Mouse (Mus musculus): ENCODE measurements around the gene Dnajb6. TPM values are rescaled to one million over a fixed set of nuclear protein-coding genes. Genes with fewer than 3 reads are reported as not detected.

Gene Dnajb6
- total RNA-seq, 2 experiments from 2014 or later = 157 to 169 TPM

DNA sequence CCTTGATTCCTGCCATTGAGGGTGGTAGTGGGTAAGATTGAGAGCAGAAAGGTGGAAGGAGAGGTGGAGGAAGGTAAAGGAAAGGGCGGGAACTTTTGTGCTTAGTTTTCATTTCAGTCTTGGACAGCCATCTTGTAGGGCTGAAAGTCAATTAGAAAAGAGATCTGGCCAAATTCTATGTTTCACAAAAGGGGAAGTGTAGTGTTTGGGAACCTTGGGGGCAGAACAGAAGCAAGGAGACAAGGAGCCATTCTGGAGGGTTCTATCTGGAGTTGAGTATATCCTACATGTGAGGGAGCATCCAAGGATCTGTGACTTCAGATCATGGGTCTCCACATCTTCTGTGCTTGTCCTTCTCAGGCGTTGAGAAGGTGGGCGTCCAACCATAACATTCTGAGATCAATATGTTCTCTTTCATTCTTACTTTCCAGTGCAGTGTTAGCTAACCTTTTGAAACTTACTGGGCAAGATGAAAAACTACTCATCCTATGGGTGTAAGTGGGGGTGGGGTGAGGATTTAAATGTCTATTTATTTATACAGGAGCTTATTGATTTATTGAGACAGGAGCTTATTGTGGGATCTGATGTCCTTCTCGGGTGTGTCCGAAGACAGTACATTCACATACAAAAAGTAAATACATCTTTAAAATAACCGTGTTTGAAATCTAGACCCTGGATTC, 517 bp upstream of the Dnajb6 start:
- Histone ChIP-seq H3K4me3 (peak overlapping the region; percentile 71), H3K27ac (peak overlapping the region; percentile 97)
- no peak for DNase-seq (ENCODE audit: extremely low spot score in 1 of 2, low spot score in 2 of 2)
- intact Hi-C loops (cut with DNase I) = loop anchor here (1.0 kb wide), 1 partner anchor 166 kb away; the partner anchor contains the start of gene Ube3c
- no peak for TF ChIP-seq CTCF (IDR thresholded peaks at IDR 0.05)

- DNase-seq (ENCODE audit: extremely low spot score in 1 of 2, low spot score in 2 of 2) = no peak
- Histone ChIP-seq H3K27ac (peak overlapping the region; percentile 97), H3K4me3 (peak overlapping the region; percentile 71)
- no peak for TF ChIP-seq CTCF (IDR thresholded peaks at IDR 0.05)
- intact Hi-C loops (cut with DNase I) = no loop called here
These were observed 799 bp downstream of the Dnajb6 start for GRCm38 (mm10) chr5:29736073-29736900.

DNA sequence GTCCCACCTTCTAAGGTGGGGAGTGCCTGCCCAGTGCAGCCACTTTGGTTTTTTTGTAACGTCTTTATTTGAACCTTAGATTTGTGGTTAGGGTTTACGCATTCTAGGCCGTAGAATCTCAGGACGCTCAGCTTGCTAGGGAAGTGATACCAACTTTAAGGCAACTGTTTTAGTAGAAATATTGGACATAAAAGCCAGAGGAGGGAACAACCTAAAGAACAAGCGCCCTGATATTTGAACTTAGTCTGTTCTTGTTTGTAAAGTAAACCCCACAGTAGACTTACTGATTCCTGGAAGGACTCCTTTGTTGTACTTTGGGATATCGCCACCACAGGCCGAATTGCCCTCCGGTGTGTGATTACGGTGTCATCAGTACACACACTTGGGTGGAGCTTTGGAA, 1.5 kb downstream of the Dnajb6 start:
- intact Hi-C loops (cut with DNase I) = no loop called here

DNA sequence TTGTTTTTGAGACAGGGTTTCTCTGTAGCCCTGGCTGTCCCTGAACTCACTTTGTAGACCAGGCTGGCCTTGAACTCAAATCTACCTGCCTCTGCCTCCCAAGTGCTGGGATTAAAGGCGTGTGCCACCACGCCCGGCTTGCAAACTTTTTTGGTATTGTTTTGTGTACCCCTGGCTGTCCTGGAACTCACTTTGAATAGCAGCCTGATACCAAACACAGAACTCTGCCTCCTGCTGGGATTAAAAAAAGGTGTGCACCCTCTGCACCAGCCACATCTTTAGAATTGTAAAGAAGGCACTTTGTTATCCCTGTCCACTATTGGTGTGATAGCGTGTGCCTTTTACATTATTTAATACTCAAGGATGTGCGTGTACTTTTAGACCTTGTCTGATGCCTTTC, 2.0 kb downstream of the Dnajb6 start:
- intact Hi-C loops (cut with DNase I) = no loop called here
- Histone ChIP-seq H3K27ac (no peak overlapping the region), H3K4me3 (no peak overlapping the region; the same call in 1 of the 2 replicates)
- no peak for DNase-seq (ENCODE audit: extremely low spot score in 1 of 2, low spot score in 2 of 2)
- no peak for TF ChIP-seq CTCF (IDR thresholded peaks at IDR 0.05)

More for the DNA sequence above, 1.5 kb downstream of the Dnajb6 start:
- no peak for TF ChIP-seq CTCF (IDR thresholded peaks at IDR 0.05)
- Histone ChIP-seq H3K27ac (no peak overlapping the region), H3K4me3 (peak overlapping the region; percentile 71)
- no peak for DNase-seq (ENCODE audit: extremely low spot score in 1 of 2, low spot score in 2 of 2)

GRCm38 (mm10) chr5:29738076-29738475, 2.6 kb downstream of the Dnajb6 start:
- TF ChIP-seq CTCF (IDR thresholded peaks at IDR 0.05) = no peak
- intact Hi-C loops (cut with DNase I) = no loop called here
- no peak for DNase-seq (ENCODE audit: extremely low spot score in 1 of 2, low spot score in 2 of 2)
- Histone ChIP-seq H3K27ac (no peak overlapping the region), H3K4me3 (no peak overlapping the region)

- no peak overlapping the region for H3K4me3 ChIP-seq
- TF ChIP-seq CTCF (IDR thresholded peaks at IDR 0.05) = no peak
These were observed 5.2 kb downstream of the Dnajb6 start for GRCm38 (mm10) chr5:29740651-29741050.

DNA sequence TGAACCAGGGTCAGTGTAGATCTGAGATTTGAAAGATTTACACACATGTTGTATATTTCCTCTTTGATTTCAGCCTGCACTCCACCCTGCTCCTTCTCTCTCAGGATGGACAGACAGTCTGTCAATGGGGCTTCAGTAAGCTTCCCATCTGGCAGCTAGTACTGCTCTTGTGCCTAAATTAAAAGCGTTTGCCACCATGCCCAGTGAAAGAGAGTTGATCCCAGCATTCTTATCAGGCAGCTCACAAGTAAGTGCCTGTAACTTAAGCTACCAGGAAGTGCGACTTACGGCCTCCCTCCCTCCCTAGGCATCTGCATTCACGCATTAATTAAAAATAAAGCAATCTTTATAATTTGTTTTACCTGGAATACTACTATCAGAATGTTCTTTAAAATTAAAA, 5.6 kb downstream of the Dnajb6 start:
- no peak for DNase-seq (ENCODE audit: extremely low spot score in 1 of 2, low spot score in 2 of 2)
- intact Hi-C loops (cut with DNase I) = no loop called here
- no peak for TF ChIP-seq CTCF (IDR thresholded peaks at IDR 0.05)
- H3K4me3 ChIP-seq = no peak overlapping the region
- no peak overlapping the region for H3K27ac ChIP-seq

More at GRCm38 (mm10) chr5:29740651-29741050, 5.2 kb downstream of the Dnajb6 start:
- intact Hi-C loops (cut with DNase I) = no loop called here
- H3K27ac ChIP-seq = no peak overlapping the region
- DNase-seq (ENCODE audit: extremely low spot score in 1 of 2, low spot score in 2 of 2) = no peak

- DNase-seq (ENCODE audit: extremely low spot score in 1 of 2, low spot score in 2 of 2) = no peak
- TF ChIP-seq CTCF (IDR thresholded peaks at IDR 0.05) = no peak
- intact Hi-C loops (cut with DNase I) = no loop called here
- no peak overlapping the region for H3K4me3 ChIP-seq
- no peak overlapping the region for H3K27ac ChIP-seq
These were observed 12.2 kb downstream of the Dnajb6 start for GRCm38 (mm10) chr5:29747661-29748060.

DNA sequence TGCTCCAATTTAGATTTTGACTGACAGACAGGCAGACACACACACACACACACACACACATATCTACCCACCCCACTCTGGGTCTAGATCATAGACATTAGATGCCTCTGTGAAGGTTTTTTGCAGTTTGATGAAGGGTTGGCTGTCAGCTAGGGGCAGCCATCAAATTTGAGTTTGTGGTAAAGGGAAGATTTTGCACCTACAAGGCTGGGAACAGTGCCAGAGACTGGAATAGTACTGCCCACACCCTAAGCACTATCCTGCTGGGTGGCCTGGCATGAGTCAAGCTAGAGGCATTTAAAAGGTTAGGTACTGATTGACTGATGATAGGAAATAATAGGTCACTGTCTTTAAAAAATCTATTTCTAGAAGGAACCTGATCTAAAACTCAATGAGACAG, 15.8 kb downstream of the Dnajb6 start:
- no peak overlapping the region for H3K27ac ChIP-seq
- intact Hi-C loops (cut with DNase I) = no loop called here
- no peak for DNase-seq (ENCODE audit: extremely low spot score in 1 of 2, low spot score in 2 of 2)
- H3K4me3 ChIP-seq = no peak overlapping the region
- no peak for TF ChIP-seq CTCF (IDR thresholded peaks at IDR 0.05)

GRCm38 (mm10) chr5:29752894-29753293, 17.4 kb downstream of the Dnajb6 start:
- Histone ChIP-seq H3K27ac (no peak overlapping the region), H3K4me3 (no peak overlapping the region)
- intact Hi-C loops (cut with DNase I) = no loop called here
- no peak for TF ChIP-seq CTCF (IDR thresholded peaks at IDR 0.05)
- DNase-seq (ENCODE audit: extremely low spot score in 1 of 2, low spot score in 2 of 2) = no peak

DNA sequence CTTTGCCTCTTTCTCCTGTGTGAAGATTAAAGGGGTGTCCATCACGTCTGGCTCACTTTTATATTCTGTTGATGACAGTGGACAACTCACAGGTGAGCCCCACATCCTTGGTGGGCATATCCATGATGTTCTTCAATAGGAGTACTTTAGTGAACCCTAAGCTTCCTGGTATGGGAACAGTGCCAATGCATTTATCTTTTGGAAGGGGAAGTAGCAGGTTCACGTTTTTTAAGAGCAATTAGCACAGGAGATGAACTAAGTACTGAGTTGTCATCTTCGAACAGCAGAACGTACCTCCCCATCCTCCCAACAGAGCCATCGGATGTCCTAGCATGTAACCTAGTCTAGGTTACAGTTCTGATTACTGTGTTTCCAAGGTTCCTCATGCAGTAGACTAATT, 23.8 kb downstream of the Dnajb6 start:
- no peak for TF ChIP-seq CTCF (IDR thresholded peaks at IDR 0.05)
- intact Hi-C loops (cut with DNase I) = no loop called here
- Histone ChIP-seq H3K27ac (no peak overlapping the region), H3K4me3 (no peak overlapping the region)
- no peak for DNase-seq (ENCODE audit: extremely low spot score in 1 of 2, low spot score in 2 of 2)

DNA sequence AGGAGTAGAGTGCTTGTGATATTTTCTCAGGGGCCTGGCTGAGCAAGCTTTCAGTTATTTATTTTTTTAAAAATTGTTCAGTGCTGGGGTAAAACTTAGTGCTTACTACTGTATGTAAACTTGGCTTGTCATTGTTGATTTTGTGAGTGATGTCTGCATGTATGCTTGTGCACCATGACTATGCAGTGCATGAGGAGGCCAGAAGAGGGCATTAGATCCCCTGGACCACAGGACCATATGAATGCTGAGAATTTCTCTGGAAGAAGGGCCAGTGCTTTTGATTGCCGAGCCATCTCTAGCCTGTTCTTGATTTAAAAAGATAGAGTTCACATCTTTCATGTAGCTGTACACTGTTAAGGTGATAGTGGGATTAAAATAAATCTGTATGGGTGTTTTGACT, 35.4 kb downstream of the Dnajb6 start:
- Histone ChIP-seq H3K27ac (no peak overlapping the region), H3K4me3 (no peak overlapping the region)
- intact Hi-C loops (cut with DNase I) = no loop called here
- TF ChIP-seq CTCF (IDR thresholded peaks at IDR 0.05) = peak; percentile 7; the same call in 1 of the 2 replicates
- DNase-seq (ENCODE audit: extremely low spot score in 1 of 2, low spot score in 2 of 2) = no peak
